Comparison of ENCODE assay signal across 11 mouse cellular contexts in the genomic region with DNA sequence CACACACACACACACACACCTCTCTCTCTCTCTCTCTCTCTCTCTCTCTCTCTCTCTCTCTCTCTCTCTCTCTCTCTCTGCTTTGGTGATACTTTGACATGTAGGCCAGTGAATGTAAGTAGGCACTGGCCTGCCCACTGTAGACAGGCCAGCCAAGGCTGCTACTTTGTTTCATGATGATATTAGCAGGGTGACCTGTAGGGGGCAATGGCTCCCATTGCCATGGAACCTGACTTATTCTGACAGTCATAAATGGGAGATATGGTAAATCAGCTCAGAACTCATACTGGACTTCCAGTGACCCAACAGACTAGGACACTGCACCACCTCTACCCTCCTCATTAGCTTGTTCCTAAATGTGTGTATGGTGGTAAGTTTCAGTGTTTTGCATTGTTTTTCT.
DNase-seq lines count a peak whose midpoint lies in the region; ATAC-seq and TF ChIP-seq lines count a peak whose summit lies in the region.
"Had no signal": no experiment of that assay in that cellular context is flagged by ENCODE, and none has a peak within 500 bp of the region (broad histone marks: within the 10 kb centered on the region; RNA-seq: fewer than 3 reads in every experiment).

No protein-coding gene starts in this region.

- H3K27me3 ChIP-seq in heart, postnatal 0 days (ENCODE audit: control insufficient read depth, insufficient read depth, low read length), result no peaks in the 10 kb centered on the region
- no peaks in the 10 kb centered on the region for H3K27me3 ChIP-seq in heart, embryonic 12.5 days (replicated peaks)
- H3K27me3 ChIP-seq in midbrain, embryonic 11.5 days (ENCODE audit: control insufficient read depth, insufficient read depth, low read length), result no peaks in the 10 kb centered on the region
- H3K27me3 ChIP-seq in midbrain, embryonic 14.5 days (ENCODE audit: control insufficient read depth, insufficient read depth, low read length), result no peaks in the 10 kb centered on the region
- H3K27me3 ChIP-seq: CH12.LX; embryonic facial prominence, embryonic 12.5 days had no signal

- ATAC-seq in heart, postnatal 0 days (ENCODE audit: insufficient read depth, low read depth), result no peak
- ATAC-seq in heart, embryonic 12.5 days (ENCODE audit: insufficient number of reproducible peaks, low FRiP score), result no peak
- 0 out of 2 replicates have a peak, but pooled peaks have one; percentile 28 for ATAC-seq in midbrain, embryonic 11.5 days (ENCODE audit: low FRiP score)
- no peak for ATAC-seq in midbrain, embryonic 14.5 days (ENCODE audit: low FRiP score, low TSS enrichment)

- H3K9me3 ChIP-seq in heart, postnatal 0 days (replicated peaks; ENCODE audit: control insufficient read depth, low read length), result no peaks in the 10 kb centered on the region
- no peaks in the 10 kb centered on the region for H3K9me3 ChIP-seq in heart, embryonic 12.5 days (replicated peaks)
- H3K9me3 ChIP-seq in midbrain, embryonic 11.5 days (ENCODE audit: control insufficient read depth, low read length), result no peaks in the 10 kb centered on the region
- H3K9me3 ChIP-seq in midbrain, embryonic 14.5 days (ENCODE audit: control insufficient read depth, low read length), result no peaks in the 10 kb centered on the region
- H3K9me3 ChIP-seq: embryonic facial prominence, embryonic 12.5 days had no signal

- no peak overlapping the region for H3K4me3 ChIP-seq in heart, postnatal 0 days (ENCODE audit: low read depth, low read length)
- H3K4me3 ChIP-seq in heart, embryonic 12.5 days, result no peak overlapping the region
- H3K4me3 ChIP-seq in midbrain, embryonic 11.5 days (ENCODE audit: low read depth, low read length), result no peak overlapping the region
- H3K4me3 ChIP-seq in midbrain, embryonic 14.5 days (replicated peaks; ENCODE audit: low read depth, low read length), result no peak overlapping the region
- H3K4me3 ChIP-seq: embryonic facial prominence, embryonic 12.5 days had no signal

- H3K4me1 ChIP-seq in heart, postnatal 0 days (ENCODE audit: control insufficient read depth, insufficient read depth), result no peaks in the 10 kb centered on the region
- no peaks in the 10 kb centered on the region for H3K4me1 ChIP-seq in heart, embryonic 12.5 days (replicated peaks)
- H3K4me1 ChIP-seq in midbrain, embryonic 11.5 days (ENCODE audit: control insufficient read depth, insufficient read depth, low read length), result no peaks in the 10 kb centered on the region
- H3K4me1 ChIP-seq in midbrain, embryonic 14.5 days (ENCODE audit: control insufficient read depth, insufficient read depth, low read length), result no peaks in the 10 kb centered on the region
- H3K4me1 ChIP-seq: embryonic facial prominence, embryonic 12.5 days had no signal

- DNase-seq in heart, postnatal 0 days (ENCODE audit: low spot score), result no peak
- no peak for DNase-seq in midbrain, embryonic 11.5 days (ENCODE audit: low spot score, missing footprints)
- no peak for DNase-seq in midbrain, embryonic 14.5 days
- DNase-seq in R1 (ENCODE audit: low read depth, low spot score), result peak; percentile 5
- peak; percentile 35 for DNase-seq in retina, embryonic 14.5 days (ENCODE audit: low spot score)
- no peak for DNase-seq in spleen, adult 12 weeks (ENCODE audit: low spot score)
- DNase-seq: spleen, adult 18-20 months had no signal

- H3K9ac ChIP-seq in heart, postnatal 0 days (replicated peaks; ENCODE audit: low read depth, low read length), result no peak overlapping the region
- no peak overlapping the region for H3K9ac ChIP-seq in heart, embryonic 12.5 days
- H3K9ac ChIP-seq in midbrain, embryonic 11.5 days (ENCODE audit: low read length), result no peak overlapping the region
- H3K9ac ChIP-seq in midbrain, embryonic 14.5 days (replicated peaks; ENCODE audit: low read length), result no peak overlapping the region
- H3K9ac ChIP-seq: embryonic facial prominence, embryonic 12.5 days; liver, embryonic 14.5 days had no signal

- no peaks in the 10 kb centered on the region for H3K36me3 ChIP-seq in heart, postnatal 0 days (replicated peaks; ENCODE audit: control insufficient read depth, insufficient read depth, low read length)
- H3K36me3 ChIP-seq in heart, embryonic 12.5 days, result no peaks in the 10 kb centered on the region
- H3K36me3 ChIP-seq in midbrain, embryonic 11.5 days (ENCODE audit: control insufficient read depth, insufficient read depth, low read length), result no peaks in the 10 kb centered on the region
- H3K36me3 ChIP-seq in midbrain, embryonic 14.5 days (ENCODE audit: control insufficient read depth, insufficient read depth, low read length), result no peaks in the 10 kb centered on the region
- H3K36me3 ChIP-seq: embryonic facial prominence, embryonic 12.5 days had no signal

- H3K4me2 ChIP-seq in heart, postnatal 0 days (ENCODE audit: low read depth, low read length), result no peak overlapping the region
- no peak overlapping the region for H3K4me2 ChIP-seq in heart, embryonic 12.5 days
- no peak overlapping the region for H3K4me2 ChIP-seq in midbrain, embryonic 11.5 days
- H3K4me2 ChIP-seq in midbrain, embryonic 14.5 days (ENCODE audit: low read length), result no peak overlapping the region
- H3K4me2 ChIP-seq: embryonic facial prominence, embryonic 12.5 days had no signal

- no peak for TF ChIP-seq EP300 in heart, postnatal 0 days (IDR thresholded peaks at IDR 0.05; ENCODE audit: low read depth)

- peak; percentile 13; the same call in 1 of the 2 replicates for TF ChIP-seq CTCF in heart, postnatal 0 days (IDR thresholded peaks at IDR 0.05; ENCODE audit: low read depth)

- no peak overlapping the region for H3K27ac ChIP-seq in heart, postnatal 0 days (ENCODE audit: low read depth)
- no peak overlapping the region for H3K27ac ChIP-seq in heart, embryonic 12.5 days (ENCODE audit: poor library complexity, severe bottlenecking)
- no peak overlapping the region for H3K27ac ChIP-seq in midbrain, embryonic 11.5 days (ENCODE audit: low read depth, low read length)
- H3K27ac ChIP-seq in midbrain, embryonic 14.5 days (replicated peaks; ENCODE audit: low read depth, low read length), result no peak overlapping the region
- H3K27ac ChIP-seq: embryonic facial prominence, embryonic 12.5 days; liver, embryonic 14.5 days had no signal

Comparison
In these comparisons a context has a peak if more than half of its experiments do, and no peak if none do; other contexts are left out.
1. DNase-seq: peak in R1 (single experiment) and retina, embryonic 14.5 days (single experiment); none in heart, postnatal 0 days (single experiment), midbrain, embryonic 11.5 days (single experiment), midbrain, embryonic 14.5 days (single experiment) and spleen, adult 12 weeks (single experiment).